Mouse (Mus musculus) forebrain, embryonic 15.5 days (tissue): ENCODE data around the gene Polr3h. TPM values are rescaled to one million over a fixed set of nuclear protein-coding genes. Genes with fewer than 3 reads are reported as not detected.
"Not testable (repeated sequence)": the region's sequence is repeated elsewhere in the genome, so short reads cannot be mapped to it uniquely, and the experiment has no call there.

Experiments used
- ATAC-seq: fragments of 200-750 bp; cut with Nextera tagmentation; replicated peaks from 2 replicates; pipeline ENCODE4 v1.8.0; 2017; ENCODE audit warnings: mild to moderate bottlenecking, moderate TSS enrichment, moderate library complexity
- H3K27ac ChIP-seq: fragments of 300-500 bp; sonication (generic); replicated peaks from 2 replicates; pipeline ENCODE4 v1.5.1; 2015; ENCODE audit warnings: mild to moderate bottlenecking, inconsistent platforms
- H3K27me3 ChIP-seq: fragments of 300-500 bp; sonication (generic); 2 replicates; pipeline ENCODE4 v1.6.1; 2015; ENCODE audit warnings: inconsistent platforms
- H3K36me3 ChIP-seq: fragments of 300-500 bp; sonication (generic); 2 replicates; pipeline ENCODE4 v1.6.1; 2015; ENCODE audit warnings: mild to moderate bottlenecking, inconsistent platforms
- H3K4me1 ChIP-seq: fragments of 300-500 bp; sonication (generic); 2 replicates; pipeline ENCODE4 v1.6.1; 2015; ENCODE audit warnings: inconsistent platforms
- H3K4me2 ChIP-seq: fragments of 300-500 bp; sonication (generic); replicated peaks from 2 replicates; pipeline ENCODE4 v1.6.1; 2015; ENCODE audit warnings: mild to moderate bottlenecking, inconsistent platforms
- H3K4me3 ChIP-seq: fragments of 300-500 bp; sonication (generic); 2 replicates; pipeline ENCODE4 v1.5.1; 2015; ENCODE audit warnings: mild to moderate bottlenecking, inconsistent platforms
- H3K9ac ChIP-seq: fragments of 300-500 bp; sonication (generic); replicated peaks from 2 replicates; pipeline ENCODE4 v1.6.1; 2015; ENCODE audit warnings: mild to moderate bottlenecking, inconsistent platforms
- H3K9me3 ChIP-seq: fragments of 300-500 bp; sonication (generic); 2 replicates; pipeline ENCODE4 v1.6.1; 2016; ENCODE audit warnings: inconsistent platforms
- WGBS: fragments of 180-500 bp; shearing (Covaris S2); methylation state at CpG from one replicate; pipeline ENCODE4 v1.1.7; 2015; ENCODE audit warnings: mixed read lengths; 5-methylcytosine and 5-hydroxymethylcytosine counted together
- polyA plus RNA-seq: library from polyadenylated mRNA; unstranded; fragments of >200 nt; fragmentation: Nextera tagmentation; extraction: Ambion mirVana; gene quantifications from 2 replicates; pipeline ENCODE4 v1.2.1, GENCODE M21; 2015

Polr3h gene
- 89.8 and 91.2 TPM in 2 replicates for polyA plus RNA-seq

DNA sequence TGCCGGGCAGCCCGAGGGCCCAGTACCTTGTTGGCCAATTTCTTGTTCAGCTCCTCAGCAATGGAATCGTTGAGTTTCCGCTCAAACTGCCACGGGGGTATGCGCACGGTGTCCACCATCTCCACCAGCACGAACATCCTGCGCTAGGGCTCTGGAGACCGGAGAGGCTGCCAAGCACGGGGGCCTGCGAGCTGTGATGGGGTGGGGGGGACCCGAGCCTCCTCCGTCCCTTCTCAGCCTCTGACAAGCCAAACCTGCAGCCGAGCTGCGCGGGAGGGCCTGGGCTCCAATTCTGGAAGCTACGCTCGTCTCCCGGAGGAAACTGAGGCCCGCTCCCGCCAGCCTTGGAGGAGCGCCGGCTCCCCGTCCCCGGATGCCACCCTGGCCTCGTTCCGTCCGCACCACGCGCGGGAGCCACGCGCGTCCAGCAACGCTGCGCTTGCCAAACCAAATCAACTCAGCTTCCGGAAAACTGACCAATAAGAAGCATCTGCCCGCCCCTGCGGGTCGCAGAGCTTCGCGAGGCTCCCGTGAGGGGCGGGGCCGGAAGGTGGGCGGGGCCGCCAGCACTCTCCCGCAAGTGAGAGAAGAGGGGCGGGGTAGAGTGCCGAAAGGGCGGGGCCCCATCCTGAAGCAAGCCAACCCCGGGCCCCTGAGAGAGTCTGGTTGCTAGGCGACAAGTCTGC lies at the start of gene Polr3h:
Gene Polr3h (minus strand): TSS at position 481 of the 686 bp plus-strand sequence.
- H3K36me3 ChIP-seq = no peaks in the 10 kb centered on the region; the same call in 1 of the 2 replicates
- WGBS = 0% methylated on average over 54 of the region's 54 CpGs
- H3K27ac ChIP-seq = peak within 1 kb of the TSS; percentile 87
- peak within 1 kb of the TSS; percentile 77 for H3K9ac ChIP-seq
- H3K4me1 ChIP-seq = peaks cover 45% of the 10 kb centered on the region
- no peaks in the 10 kb centered on the region for H3K27me3 ChIP-seq
- H3K9me3 ChIP-seq = no peaks in the 10 kb centered on the region
- peak; percentile 95 for ATAC-seq
- peak within 1 kb of the TSS; percentile 91 for H3K4me2 ChIP-seq
- peak within 1 kb of the TSS; percentile 80 for H3K4me3 ChIP-seq

- not testable (repeated sequence) for H3K36me3 ChIP-seq, H3K4me1 ChIP-seq, H3K9me3 ChIP-seq, H3K4me3 ChIP-seq, H3K27ac ChIP-seq, H3K4me2 ChIP-seq, H3K27me3 ChIP-seq, ATAC-seq, H3K9ac ChIP-seq
- 91% methylated on average over 8 of the region's 8 CpGs for WGBS
Observed at GRCm38 (mm10) chr15:81975156-81975555, 49.1 kb upstream of the Polr3h start.

DNA sequence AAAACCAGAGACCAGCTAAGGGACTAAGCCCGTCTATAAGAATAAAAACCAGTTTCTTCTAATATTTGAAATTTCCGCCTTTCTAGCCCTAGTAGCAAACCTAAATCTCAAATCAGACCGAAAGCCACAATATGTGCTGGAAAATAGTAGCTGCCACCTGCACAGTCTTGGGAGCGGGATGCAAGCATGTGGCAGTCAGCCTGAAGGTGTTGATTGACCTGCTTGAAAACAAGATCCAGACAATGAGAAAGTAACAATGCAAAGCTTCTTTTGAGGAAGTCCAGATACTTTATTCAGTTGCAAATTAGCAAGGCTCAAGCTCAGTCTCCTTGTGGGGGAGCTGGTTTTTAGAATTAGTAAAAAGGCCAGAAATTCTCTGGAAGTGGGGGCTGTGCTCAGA lies 44.5 kb upstream of the Polr3h start:
- H3K4me1 ChIP-seq, ATAC-seq: not testable (repeated sequence)
- 61% methylated on average over 4 of the region's 4 CpGs for WGBS

GRCm38 (mm10) chr15:81969635-81970034 lies 43.6 kb upstream of the Polr3h start:
- not testable (repeated sequence) for H3K4me3 ChIP-seq, H3K36me3 ChIP-seq, H3K4me1 ChIP-seq, ATAC-seq, H3K9ac ChIP-seq, H3K27ac ChIP-seq, H3K27me3 ChIP-seq, H3K9me3 ChIP-seq, H3K4me2 ChIP-seq
- 45% methylated on average over 6 of the region's 6 CpGs for WGBS

More for the DNA sequence above, 44.5 kb upstream of the Polr3h start:
- not testable (repeated sequence) for H3K4me3 ChIP-seq, H3K27me3 ChIP-seq, H3K4me2 ChIP-seq, H3K9ac ChIP-seq, H3K9me3 ChIP-seq, H3K27ac ChIP-seq, H3K36me3 ChIP-seq

DNA sequence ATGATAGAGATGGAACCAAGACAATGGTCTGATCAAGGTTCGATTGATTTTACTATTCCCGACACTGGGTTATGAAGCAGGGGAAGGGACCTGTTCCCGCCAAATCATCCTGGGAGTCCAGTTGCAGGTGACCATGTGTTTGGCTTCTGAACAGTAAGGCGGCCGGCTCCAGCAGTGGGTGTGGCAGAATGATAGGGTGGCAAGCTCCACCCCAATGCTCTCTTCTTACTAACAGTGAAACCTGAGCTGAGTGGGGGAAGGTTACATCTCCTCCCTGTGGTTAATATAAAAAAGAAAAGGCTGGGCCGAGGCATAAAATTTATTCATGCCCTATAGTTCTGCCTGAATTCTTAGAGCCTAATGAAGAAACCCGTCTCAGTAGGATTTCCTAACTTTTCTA lies 43.1 kb upstream of the Polr3h start:
- no peaks in the 10 kb centered on the region for H3K27me3 ChIP-seq
- H3K9ac ChIP-seq = no peak overlapping the region
- 57% methylated on average over 7 of the region's 7 CpGs for WGBS
- H3K4me3 ChIP-seq = no peak overlapping the region
- no peaks in the 10 kb centered on the region for H3K4me1 ChIP-seq
- ATAC-seq = no peak
- H3K36me3 ChIP-seq = no peaks in the 10 kb centered on the region
- H3K4me2 ChIP-seq = no peak overlapping the region
- no peak overlapping the region for H3K27ac ChIP-seq
- H3K9me3 ChIP-seq = no peaks in the 10 kb centered on the region

- WGBS = 63% methylated on average over 2 of the region's 2 CpGs
- Histone ChIP-seq H3K4me1 (no peaks in the 10 kb centered on the region), H3K27ac (no peak overlapping the region), H3K9ac (no peak overlapping the region), H3K27me3 (no peaks in the 10 kb centered on the region), H3K36me3 (no peaks in the 10 kb centered on the region), H3K9me3 (no peaks in the 10 kb centered on the region), H3K4me2 (no peak overlapping the region), H3K4me3 (no peak overlapping the region)
- ATAC-seq = no peak
Observed at GRCm38 (mm10) chr15:81968447-81968846, 42.4 kb upstream of the Polr3h start.

DNA sequence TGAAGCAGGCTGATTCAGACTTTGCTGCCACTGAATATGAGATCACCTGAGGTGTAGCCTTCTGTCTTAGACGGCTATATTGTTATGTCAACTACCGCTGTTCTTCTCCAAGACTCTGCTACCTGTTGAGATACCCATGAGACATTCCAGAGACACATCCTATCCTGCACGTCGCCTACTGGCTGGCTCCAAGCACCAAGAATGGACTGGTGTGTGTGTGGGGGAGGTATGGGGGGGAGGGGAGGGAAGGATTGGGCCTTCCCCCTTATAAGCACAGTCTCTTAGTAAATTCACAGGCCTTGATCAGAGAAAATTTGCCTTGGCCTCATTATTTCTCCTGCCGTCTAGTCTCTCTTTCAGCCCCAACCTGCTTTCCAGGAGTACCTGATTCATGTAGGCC lies 41.8 kb upstream of the Polr3h start:
- H3K4me1 ChIP-seq = no peaks in the 10 kb centered on the region
- no peak overlapping the region for H3K27ac ChIP-seq
- H3K9me3 ChIP-seq = no peaks in the 10 kb centered on the region
- H3K27me3 ChIP-seq = no peaks in the 10 kb centered on the region
- no peak for ATAC-seq
- H3K36me3 ChIP-seq = no peaks in the 10 kb centered on the region
- H3K4me2 ChIP-seq = no peak overlapping the region
- no peak overlapping the region for H3K4me3 ChIP-seq
- WGBS = 89% methylated on average over 5 of the region's 5 CpGs
- no peak overlapping the region for H3K9ac ChIP-seq

- no peak overlapping the region for H3K9ac ChIP-seq
- WGBS = 86% methylated on average over 13 of the region's 14 CpGs
- H3K9me3 ChIP-seq = no peaks in the 10 kb centered on the region
- no peaks in the 10 kb centered on the region for H3K36me3 ChIP-seq
- H3K4me3 ChIP-seq = no peak overlapping the region
- H3K27me3 ChIP-seq = no peaks in the 10 kb centered on the region
- ATAC-seq = no peak
- H3K4me1 ChIP-seq = no peaks in the 10 kb centered on the region
- no peak overlapping the region for H3K27ac ChIP-seq
- no peak overlapping the region for H3K4me2 ChIP-seq
Observed at GRCm38 (mm10) chr15:81966062-81966829, 40.2 kb upstream of the Polr3h start.

GRCm38 (mm10) chr15:81964980-81965545 lies 39.0 kb upstream of the Polr3h start:
- Histone ChIP-seq H3K4me2 (no peak overlapping the region), H3K4me1 (0 out of 2 replicates have a peak, but pooled peaks cover 5% of the 10 kb centered on the region), H3K9ac (no peak overlapping the region), H3K36me3 (no peaks in the 10 kb centered on the region), H3K4me3 (no peak overlapping the region), H3K27ac (no peak overlapping the region), H3K27me3 (no peaks in the 10 kb centered on the region), H3K9me3 (no peaks in the 10 kb centered on the region)
- 56% methylated on average over 4 of the region's 4 CpGs for WGBS
- ATAC-seq = no peak

- H3K4me1 ChIP-seq = peaks cover 11% of the 10 kb centered on the region
- H3K9ac ChIP-seq = no peak overlapping the region
- H3K27me3 ChIP-seq = no peaks in the 10 kb centered on the region
- no peak overlapping the region for H3K4me3 ChIP-seq
- WGBS = 73% methylated on average over 1 of the region's 1 CpGs
- no peaks in the 10 kb centered on the region for H3K9me3 ChIP-seq
- H3K4me2 ChIP-seq = no peak overlapping the region
- H3K36me3 ChIP-seq = no peaks in the 10 kb centered on the region
- H3K27ac ChIP-seq = no peak overlapping the region
- ATAC-seq = no peak
Observed at GRCm38 (mm10) chr15:81964262-81964661, 38.2 kb upstream of the Polr3h start.

GRCm38 (mm10) chr15:81961078-81961451 lies 35.0 kb upstream of the Polr3h start:
- Histone ChIP-seq H3K9ac (no peak overlapping the region), H3K27ac (peak overlapping the region; percentile 89), H3K4me2 (peak overlapping the region; percentile 88), H3K9me3 (no peaks in the 10 kb centered on the region), H3K36me3 (no peaks in the 10 kb centered on the region), H3K4me3 (peak overlapping the region; percentile 76), H3K4me1 (peaks cover 24% of the 10 kb centered on the region), H3K27me3 (no peaks in the 10 kb centered on the region)
- WGBS = under 1% methylated on average over 8 of the region's 8 CpGs
- no peak; the same call in 1 of the 2 replicates for ATAC-seq
